Mouse (Mus musculus) left cerebral cortex, adult 2 months (tissue): ENCODE data around the gene Aldh16a1. TPM values are rescaled to one million over a fixed set of nuclear protein-coding genes. Genes with fewer than 3 reads are reported as not detected.
A peak's percentile ranks its signal among the peaks of the same experiment; 100 is the strongest.
"Not testable (repeated sequence)": the region's sequence is repeated elsewhere in the genome, so short reads cannot be mapped to it uniquely, and the experiment has no call there.

Source experiments
- DNase-seq, 2 experiments: peaks; one replicate each; pipeline ENCODE4 v3.0.0; 2021 to 2022; ENCODE audit warnings: low spot score in 2 of 2, mixed read lengths in 1 of 2; ENCODE audit errors: extremely low spot score in 1 of 2
- H3K27ac ChIP-seq: fragments of 200-600 bp; 2 replicates; pipeline ENCODE4 v1.8.1; 2022
- H3K4me3 ChIP-seq: fragments of 200-600 bp; 2 replicates; pipeline ENCODE4 v1.8.1; 2022
- CTCF ChIP-seq: fragments of 200-600 bp; IDR thresholded peaks from 2 replicates; pipeline ENCODE4 v1.8.1; 2022; ENCODE audit warnings: antibody characterized with exemption, mild to moderate bottlenecking, moderate library complexity
- intact Hi-C: fragments of 180-260 bp; cut with DNase I; formaldehyde crosslinking; loops from one replicate; pipeline ENCODE4 v1.15.1; 2025
- total RNA-seq, 2 experiments: library from RNA; stranded (reverse); gene quantifications; 2 replicates each; pipeline ENCODE4 v1.2.3; 2021

Gene Aldh16a1
- total RNA-seq, 2 experiments from 2014 or later: 15.9 to 23.1 TPM

DNA sequence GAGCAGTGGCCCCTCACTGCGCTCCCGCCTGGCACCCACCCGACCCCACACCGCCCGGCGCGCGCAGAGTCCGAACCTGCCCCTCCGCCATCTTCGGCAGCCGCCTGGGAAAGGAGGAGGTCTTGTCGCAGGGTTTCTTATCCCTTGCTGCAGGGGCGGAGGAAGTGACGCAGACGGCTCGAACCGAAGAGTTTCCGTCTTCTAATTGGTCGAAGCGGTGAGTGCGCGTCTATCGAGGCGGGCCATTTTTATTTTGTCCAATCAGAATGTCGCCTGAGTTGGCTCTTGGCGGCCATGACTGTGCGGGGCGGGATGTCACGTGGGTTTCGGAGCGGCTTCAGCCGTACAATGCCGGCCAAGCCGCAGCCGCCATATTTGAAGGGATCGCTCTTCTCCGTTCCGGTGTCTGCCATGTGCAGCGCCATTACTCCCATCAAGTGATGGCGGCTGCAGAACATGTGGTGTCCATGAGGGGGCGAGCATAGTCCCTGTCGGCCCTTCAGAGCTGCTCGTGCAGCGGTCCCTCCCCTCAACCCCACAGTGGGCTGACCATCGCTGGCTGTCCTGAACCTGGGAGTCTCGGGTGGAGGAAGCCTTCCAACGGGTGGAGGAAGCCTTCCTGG, 25.6 kb downstream of the Aldh16a1 start, which contains the start of gene Rpl13a:
TSS of gene Rpl13a (minus strand) at position 138 of the 623 bp plus-strand sequence.
- DNase-seq: peak; percentile 98 to 99
- peak within 1 kb of the TSS; percentile 93 for H3K27ac ChIP-seq
- H3K4me3 ChIP-seq: peak within 1 kb of the TSS; percentile 85
- intact Hi-C loops: loop anchor here (2.0 to 10.0 kb wide), 3 partner anchors 26 to 274 kb away; partner anchors contain the start of genes Aldh16a1, Pih1d1 and Pnkp
- TF ChIP-seq CTCF: peak; percentile 72

DNA sequence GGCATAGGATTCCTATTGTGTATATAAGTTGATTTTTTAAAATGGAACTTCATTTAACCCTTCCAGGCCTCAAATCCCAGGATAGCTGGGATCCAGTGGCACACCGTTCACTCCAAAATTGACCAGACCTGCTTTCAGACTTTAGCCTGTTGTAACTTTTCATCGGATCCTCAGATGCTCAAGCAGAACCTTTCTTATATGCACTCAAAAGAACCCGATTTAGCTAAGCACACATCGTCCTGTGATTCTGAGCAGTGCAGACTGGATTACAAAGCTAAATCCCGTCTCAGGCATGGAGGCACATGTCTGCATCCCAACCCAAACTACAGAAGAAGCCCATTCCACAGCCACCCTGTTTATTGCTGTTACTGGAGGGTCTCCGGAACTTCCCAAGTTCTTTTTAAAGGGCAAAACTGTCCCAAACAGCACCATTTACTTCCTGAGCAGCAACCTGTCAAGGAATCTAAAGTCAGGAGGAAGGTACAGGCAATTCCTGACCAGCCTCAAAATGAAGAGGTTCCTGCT, 26.6 kb downstream of the Aldh16a1 start:
- Histone ChIP-seq H3K4me3 (peak overlapping the region; percentile 85), H3K27ac (peak overlapping the region; percentile 93)
- DNase-seq: no peak
- no peak for TF ChIP-seq CTCF
- intact Hi-C loops: loop anchor here (2.0 to 10.0 kb wide), 3 partner anchors 27 to 273 kb away; partner anchors contain the start of genes Aldh16a1, Pih1d1 and Pnkp

DNA sequence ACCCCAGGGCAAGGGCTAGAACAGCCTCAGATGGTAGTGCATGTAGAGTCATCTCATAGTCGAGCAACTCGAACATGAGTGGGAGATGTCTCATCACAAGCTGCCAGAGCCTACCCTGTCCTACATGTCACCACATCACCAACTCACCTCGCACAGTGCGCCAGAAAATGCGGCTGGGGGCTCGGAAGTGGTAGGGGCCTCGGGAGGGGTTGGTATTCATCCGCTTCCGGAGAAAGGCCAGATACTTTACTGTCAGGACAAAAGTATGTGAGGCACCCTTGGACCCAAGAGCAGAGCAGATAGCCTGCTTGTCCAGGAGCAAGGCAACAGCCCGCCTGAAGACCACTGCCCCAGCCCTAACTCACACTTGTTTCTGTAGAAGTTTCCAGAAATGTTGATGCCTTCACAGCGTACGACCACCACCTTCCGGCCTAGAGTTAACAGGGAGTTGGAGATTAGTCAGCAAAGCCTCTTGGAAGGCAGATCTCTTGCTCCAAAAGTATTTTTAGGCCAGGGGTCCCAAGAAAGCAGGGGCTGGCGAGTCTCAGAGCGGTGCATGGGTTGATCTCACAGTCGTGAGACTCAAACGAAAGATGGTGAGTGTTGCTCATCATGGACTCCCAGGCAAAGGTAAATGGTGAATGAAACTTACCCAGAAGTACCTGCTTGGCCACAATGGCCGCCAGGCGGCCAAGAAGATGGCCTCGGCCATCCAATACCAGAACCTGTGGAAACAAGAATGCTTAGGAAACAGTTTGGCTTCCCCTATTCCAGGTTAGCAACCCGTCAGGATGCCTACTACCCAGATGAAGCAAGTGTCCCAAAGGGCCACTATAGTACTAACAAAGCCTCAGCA, 27.3 kb downstream of the Aldh16a1 start:
- DNase-seq: no peak
- peak; percentile 31 for TF ChIP-seq CTCF
- intact Hi-C loops: loop anchor here (10.0 kb wide), 1 partner anchor 272 kb away; the partner anchor contains the start of gene Pnkp
- H3K4me3 ChIP-seq: peak overlapping the region; percentile 85
- peak overlapping the region; percentile 93; the same call in 1 of the 2 replicates for H3K27ac ChIP-seq

DNA sequence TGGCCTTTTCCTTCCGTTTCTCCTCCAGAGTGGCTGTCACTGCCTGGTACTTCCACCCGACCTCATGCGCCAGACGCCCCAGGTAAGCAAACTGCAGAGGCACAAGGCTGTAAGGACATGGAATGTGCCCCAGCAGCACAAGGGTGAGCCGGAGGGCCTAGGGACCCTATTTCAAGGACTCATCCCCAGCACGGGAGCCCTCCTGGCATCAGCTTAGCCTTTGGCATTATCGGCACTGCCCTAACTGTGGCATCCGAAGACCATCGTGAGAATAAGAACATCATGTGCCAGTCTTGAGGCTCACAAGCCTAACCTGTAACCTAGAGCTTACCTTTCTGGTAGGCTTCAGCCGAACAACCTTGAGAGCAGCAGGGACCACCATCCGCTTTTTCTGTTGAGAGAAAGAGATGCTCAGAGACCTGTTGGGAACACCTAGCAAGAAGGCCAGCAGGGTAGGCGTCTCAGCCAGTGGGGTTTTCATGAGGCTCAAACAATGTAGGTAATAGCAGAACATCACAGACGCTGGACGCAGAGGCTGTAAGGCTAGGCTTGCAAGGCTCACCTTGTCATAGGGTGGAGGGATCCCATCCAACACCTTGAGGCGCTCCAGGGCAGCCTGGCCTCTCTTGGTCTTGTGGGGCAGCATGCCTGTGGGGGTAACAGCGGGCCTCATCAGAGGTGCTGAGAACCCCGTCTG, 28.1 kb downstream of the Aldh16a1 start:
- H3K4me3 ChIP-seq: no peak overlapping the region
- H3K27ac ChIP-seq: no peak overlapping the region
- intact Hi-C loops: loop anchor here (10.0 kb wide), 1 partner anchor 271 kb away; the partner anchor contains the start of gene Pnkp
- no peak for TF ChIP-seq CTCF
- DNase-seq: no peak

DNA sequence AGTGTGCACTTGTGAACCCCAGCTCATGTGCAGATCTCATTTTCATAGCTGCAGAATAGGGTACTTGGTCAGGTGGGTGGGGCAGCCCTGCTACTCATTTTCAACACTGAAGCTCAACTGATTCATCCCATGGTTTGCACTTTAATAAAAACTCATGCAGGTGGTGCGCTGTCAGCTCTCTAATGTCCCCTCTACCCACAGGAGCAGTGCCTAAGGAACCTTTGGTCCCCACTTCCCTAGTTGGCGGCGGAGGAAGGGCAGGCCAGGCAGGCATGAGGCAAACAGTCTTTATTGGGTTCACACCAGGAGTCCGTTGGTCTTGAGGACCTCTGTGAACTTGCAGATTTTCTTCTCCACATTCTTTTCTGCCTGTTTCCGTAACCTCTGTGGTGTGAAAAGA, 28.7 kb downstream of the Aldh16a1 start:
- not testable (repeated sequence) for H3K27ac ChIP-seq, DNase-seq, H3K4me3 ChIP-seq
- intact Hi-C loops: loop anchor here (10.0 kb wide), 1 partner anchor 271 kb away; the partner anchor contains the start of gene Pnkp

DNA sequence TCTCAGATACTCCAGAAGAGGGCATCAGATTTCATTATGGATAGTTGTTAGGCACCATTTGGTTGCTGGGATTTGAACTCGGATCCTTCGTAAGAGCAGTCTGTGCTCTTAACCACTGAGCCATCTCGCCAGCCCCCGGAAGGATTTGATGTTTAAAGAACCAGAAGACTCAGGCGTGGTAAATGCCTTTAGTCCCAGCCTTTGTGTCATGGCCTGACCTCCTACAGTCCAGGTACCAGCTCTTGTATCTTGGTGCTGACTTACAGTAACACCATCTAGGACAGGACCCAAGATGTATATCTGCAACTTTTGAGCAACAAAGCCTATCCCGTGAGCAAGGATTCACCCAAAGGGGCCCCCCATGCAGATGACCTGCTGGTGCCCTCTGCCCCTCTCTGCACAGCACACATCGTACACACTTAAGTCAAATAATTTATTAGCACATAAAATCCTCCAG, 29.2 kb downstream of the Aldh16a1 start:
- Histone ChIP-seq H3K4me3 (no peak overlapping the region), H3K27ac (no peak overlapping the region)
- TF ChIP-seq CTCF: peak; percentile 36
- no peak for DNase-seq
- intact Hi-C loops: loop anchor here (10.0 kb wide), 1 partner anchor 270 kb away; the partner anchor contains the start of gene Pnkp

DNA sequence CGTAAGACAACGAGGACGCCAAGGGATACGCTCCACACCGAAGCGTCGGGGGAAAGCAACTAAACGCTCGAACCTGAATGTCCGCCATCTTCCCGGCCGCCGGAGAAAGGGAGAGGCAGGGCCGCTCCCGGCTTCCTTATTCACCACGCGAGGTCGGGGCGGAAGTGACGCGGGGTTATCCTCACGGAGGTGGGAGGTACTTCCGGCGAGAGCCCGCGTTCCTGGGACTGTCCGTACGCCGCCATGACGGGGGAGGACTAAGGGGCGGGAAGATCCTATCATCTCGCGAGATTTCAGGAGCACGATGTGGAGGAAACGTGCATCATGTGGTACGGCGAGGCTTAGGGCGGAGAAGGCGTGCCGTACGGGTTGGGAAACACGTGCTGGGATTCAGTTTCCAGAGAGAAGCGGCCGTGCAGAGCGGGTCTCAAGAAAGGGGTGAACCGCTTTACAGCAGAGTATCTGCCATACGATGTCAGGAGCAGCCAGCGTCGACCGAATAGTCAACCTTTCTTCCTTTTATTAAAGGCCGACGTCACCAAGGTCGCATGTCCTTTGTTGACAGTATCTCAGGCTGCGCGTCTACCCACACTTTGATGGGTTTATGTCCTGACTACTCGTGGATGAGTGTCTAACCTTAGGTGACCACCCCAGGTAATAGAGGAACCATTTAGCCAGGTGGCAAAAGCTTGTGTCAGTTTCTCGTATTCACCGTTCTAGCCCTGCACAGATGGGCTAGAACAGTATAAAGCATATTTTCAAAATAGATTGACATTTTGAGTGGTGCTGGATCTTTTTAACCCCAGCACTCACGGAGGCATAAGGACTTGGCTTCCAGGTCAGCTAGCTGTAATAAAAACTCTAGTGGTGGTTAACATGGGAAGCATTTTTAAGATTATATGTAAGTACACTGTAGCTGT, 29.9 kb downstream of the Aldh16a1 start, which contains the start of gene Rps11:
TSS of gene Rps11 (minus strand) at position 216 of the 920 bp plus-strand sequence.
- Histone ChIP-seq H3K27ac (peak within 1 kb of the TSS; percentile 92), H3K4me3 (peak within 1 kb of the TSS; percentile 96)
- TF ChIP-seq CTCF: no peak
- DNase-seq: peak; percentile 99
- intact Hi-C loops: loop anchor here (10.0 kb wide), 1 partner anchor 270 kb away; the partner anchor contains the start of gene Pnkp

DNA sequence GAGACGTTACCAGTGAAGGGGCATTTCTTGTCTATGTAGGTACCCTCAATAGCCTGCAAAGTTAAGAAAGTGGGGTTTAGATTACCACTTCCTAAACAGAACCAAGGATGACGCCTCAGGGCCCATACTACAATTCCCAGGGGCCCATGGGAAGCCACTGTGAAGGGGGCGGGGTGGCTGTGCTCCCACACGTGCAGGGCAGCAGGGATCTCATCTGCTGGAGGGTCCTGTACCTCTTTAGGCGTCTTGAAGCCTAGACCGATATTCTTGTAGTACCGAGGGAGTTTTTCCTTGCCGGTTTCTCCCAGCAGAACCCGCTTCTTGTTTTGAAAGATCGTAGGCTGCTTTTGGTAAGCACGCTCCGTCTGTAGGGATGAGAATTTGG, 31.2 kb downstream of the Aldh16a1 start:
- no peak for TF ChIP-seq CTCF
- H3K27ac ChIP-seq: peak overlapping the region; percentile 92
- DNase-seq: no peak
- intact Hi-C loops: loop anchor here (10.0 kb wide), 1 partner anchor 268 kb away; the partner anchor contains the start of gene Pnkp
- peak overlapping the region; percentile 96 for H3K4me3 ChIP-seq

DNA sequence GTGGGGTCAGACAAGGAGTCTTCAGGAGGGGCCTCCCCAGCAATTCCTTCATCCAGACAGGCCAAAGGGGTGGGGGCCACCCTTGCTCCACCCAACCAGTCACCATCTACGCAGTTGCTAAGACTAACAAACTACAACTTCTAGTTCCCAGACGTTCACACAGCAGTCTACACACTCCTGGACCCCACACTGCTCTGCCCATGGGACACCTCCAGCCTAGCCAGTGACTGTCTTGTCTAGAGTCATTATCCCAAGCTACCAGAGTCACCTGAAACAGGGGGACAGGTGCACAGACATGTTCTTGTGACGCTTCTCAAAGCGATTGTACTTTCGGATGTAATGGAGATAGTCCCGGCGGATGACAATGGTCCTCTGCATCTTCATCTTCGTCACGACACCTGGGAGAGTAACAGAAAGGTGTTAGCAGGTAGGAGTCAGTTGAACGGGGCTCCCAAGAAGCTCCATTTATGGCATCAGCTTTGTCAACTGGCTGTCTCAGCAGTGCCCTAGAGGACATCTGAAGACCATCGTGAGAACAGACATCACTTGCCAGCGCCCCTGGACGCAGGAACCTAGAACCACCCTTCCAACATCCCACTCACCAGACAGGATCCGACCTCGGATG, 31.7 kb downstream of the Aldh16a1 start:
- no peak for DNase-seq
- no peak for TF ChIP-seq CTCF
- intact Hi-C loops: loop anchor here (10.0 kb wide), 1 partner anchor 268 kb away; the partner anchor contains the start of gene Pnkp
- peak overlapping the region; percentile 96 for H3K4me3 ChIP-seq
- H3K27ac ChIP-seq: no peak overlapping the region; the same call in 1 of the 2 replicates
